Mouse (Mus musculus): ENCODE measurements around the gene Fam228b. TPM values are rescaled to one million over a fixed set of nuclear protein-coding genes. Genes with fewer than 3 reads are reported as not detected.
"Not testable (repeated sequence)": the region's sequence is repeated elsewhere in the genome, so short reads cannot be mapped to it uniquely, and the experiment has no call there.

The Fam228b gene
- total RNA-seq, 4 experiments from 2014 or later = 4.6 to 8.1 (median 6.3) TPM

GRCm38 (mm10) chr12:4740823-4741222 lies 28.2 kb downstream of the Fam228b start:
- DNase-seq = no peak

- no peak for DNase-seq
These were observed 31.0 kb downstream of the Fam228b start, which contains the start of gene Fam228a for GRCm38 (mm10) chr12:4738031-4738576. TSS of gene Fam228a (minus strand) at chr12:4738430.

GRCm38 (mm10) chr12:4732332-4732731 lies 36.7 kb downstream of the Fam228b start:
- no peak for DNase-seq

- DNase-seq = no peak
These were observed 37.4 kb downstream of the Fam228b start for GRCm38 (mm10) chr12:4731629-4732028.

- DNase-seq = no peak
These were observed 39.9 kb downstream of the Fam228b start for GRCm38 (mm10) chr12:4729165-4729564.

GRCm38 (mm10) chr12:4719762-4720754 lies 49.0 kb downstream of the Fam228b start:
- no peak for DNase-seq

- DNase-seq = no peak
These were observed 49.9 kb downstream of the Fam228b start for GRCm38 (mm10) chr12:4719066-4719761.

GRCm38 (mm10) chr12:4717417-4717816 lies 51.6 kb downstream of the Fam228b start:
- DNase-seq = no peak

- DNase-seq = no peak
These were observed 53.5 kb downstream of the Fam228b start for GRCm38 (mm10) chr12:4715606-4716005.

- DNase-seq = no peak
These were observed 55.7 kb downstream of the Fam228b start for GRCm38 (mm10) chr12:4713361-4713760.

- no peak for DNase-seq
These were observed 59.1 kb downstream of the Fam228b start for GRCm38 (mm10) chr12:4709926-4710325.

- no peak for DNase-seq
These were observed 60.0 kb downstream of the Fam228b start for GRCm38 (mm10) chr12:4708881-4709604.

- DNase-seq = no peak
These were observed 60.8 kb downstream of the Fam228b start for GRCm38 (mm10) chr12:4708296-4708695.

- DNase-seq = no peak
These were observed 61.5 kb downstream of the Fam228b start for GRCm38 (mm10) chr12:4707488-4708017.

GRCm38 (mm10) chr12:4706901-4707300 lies 62.2 kb downstream of the Fam228b start:
- DNase-seq = no peak

- no peak for DNase-seq
These were observed 62.9 kb downstream of the Fam228b start for GRCm38 (mm10) chr12:4706175-4706574.

- DNase-seq = not testable (repeated sequence)
These were observed 63.4 kb downstream of the Fam228b start for GRCm38 (mm10) chr12:4705626-4706025.

GRCm38 (mm10) chr12:4694534-4694933 lies 74.5 kb downstream of the Fam228b start:
- no peak for DNase-seq

- no peak for DNase-seq
These were observed 77.9 kb downstream of the Fam228b start for GRCm38 (mm10) chr12:4691193-4691592.

Data from adrenal gland, adult 8-10 months (tissue).